24 mouse cellular contexts compared by ENCODE assay signal in the genomic region with DNA sequence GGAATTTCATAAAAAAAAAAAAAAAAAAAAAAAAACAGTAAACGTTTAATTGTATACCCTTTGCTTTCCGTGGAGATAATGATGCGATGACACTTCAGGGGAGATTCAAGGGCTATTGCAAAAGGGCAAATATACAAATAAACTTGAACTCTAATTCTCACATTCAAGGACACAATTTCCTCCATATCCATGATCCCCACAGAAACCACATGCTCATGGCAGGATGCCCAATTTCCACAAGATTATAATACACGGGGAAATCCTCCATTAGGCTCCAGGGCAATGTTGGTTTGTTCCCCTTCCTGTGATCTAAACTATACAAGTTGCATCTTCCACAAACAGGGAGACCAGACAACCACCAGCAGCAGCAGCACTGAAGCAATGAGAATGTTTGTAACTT.
DNase-seq lines count a peak whose midpoint lies in the region; ATAC-seq lines count a peak whose summit lies in the region.
"Had no signal": no experiment of that assay in that cellular context is flagged by ENCODE, and none has a peak within 500 bp of the region (broad histone marks: within the 10 kb centered on the region; RNA-seq: fewer than 3 reads in every experiment).

No protein-coding gene starts in this region.

- peaks cover 21% of the 10 kb centered on the region for H3K4me1 ChIP-seq in forebrain, embryonic 12.5 days
- 0 out of 2 replicates have a peak, but pooled peaks cover 2% of the 10 kb centered on the region for H3K4me1 ChIP-seq in forebrain, embryonic 11.5 days (replicated peaks; ENCODE audit: control insufficient read depth, insufficient read depth, low read length)
- no peaks in the 10 kb centered on the region for H3K4me1 ChIP-seq in kidney, embryonic 15.5 days
- H3K4me1 ChIP-seq: hindbrain, embryonic 12.5 days had no signal

- H3K27ac ChIP-seq in forebrain, embryonic 12.5 days = peak overlapping the region; percentile 42; the same call in 1 of the 2 replicates
- H3K27ac ChIP-seq in forebrain, embryonic 11.5 days (ENCODE audit: low read depth, low read length) = no peak overlapping the region
- H3K27ac ChIP-seq in kidney, embryonic 15.5 days = no peak overlapping the region
- H3K27ac ChIP-seq: embryonic facial prominence, embryonic 13.5 days; hindbrain, embryonic 12.5 days had no signal

- no peak overlapping the region for H3K9ac ChIP-seq in forebrain, embryonic 12.5 days
- H3K9ac ChIP-seq in forebrain, embryonic 11.5 days (ENCODE audit: low read length) = no peak overlapping the region
- no peak overlapping the region for H3K9ac ChIP-seq in kidney, embryonic 15.5 days
- H3K9ac ChIP-seq: embryonic facial prominence, embryonic 13.5 days; hindbrain, embryonic 12.5 days had no signal

- H3K36me3 ChIP-seq in forebrain, embryonic 12.5 days (replicated peaks) = no peaks in the 10 kb centered on the region
- H3K36me3 ChIP-seq in forebrain, embryonic 11.5 days (ENCODE audit: control insufficient read depth, insufficient read depth, low read length) = no peaks in the 10 kb centered on the region
- no peaks in the 10 kb centered on the region for H3K36me3 ChIP-seq in kidney, embryonic 15.5 days
- H3K36me3 ChIP-seq: embryonic facial prominence, embryonic 13.5 days; G1E; hindbrain, embryonic 12.5 days had no signal

- H3K4me2 ChIP-seq in forebrain, embryonic 12.5 days = no peak overlapping the region
- no peak overlapping the region for H3K4me2 ChIP-seq in forebrain, embryonic 11.5 days (ENCODE audit: low read depth, low read length, severe bottlenecking)
- no peak overlapping the region for H3K4me2 ChIP-seq in kidney, embryonic 15.5 days
- H3K4me2 ChIP-seq: embryonic facial prominence, embryonic 13.5 days; hindbrain, embryonic 12.5 days had no signal

- ATAC-seq in forebrain, embryonic 12.5 days (ENCODE audit: low FRiP score) = no peak
- ATAC-seq in forebrain, embryonic 11.5 days (replicated peaks; ENCODE audit: low FRiP score) = no peak
- ATAC-seq in kidney, embryonic 15.5 days (replicated peaks; ENCODE audit: low FRiP score) = no peak
- ATAC-seq: activated CD4-positive, CD25-positive, alpha-beta regulatory T cell, adult 4 months; CD4-positive, CD25-positive, alpha-beta regulatory T cell, adult 4 months; hindbrain, embryonic 16.5 days; inflammation-experienced regulatory T-cells, adult 6 months; intestine, postnatal 0 days; Patski had no signal

- peaks cover 3% of the 10 kb centered on the region; the same call in 1 of the 2 replicates for H3K27me3 ChIP-seq in forebrain, embryonic 12.5 days
- H3K27me3 ChIP-seq in forebrain, embryonic 11.5 days (ENCODE audit: control insufficient read depth, insufficient read depth, low read length) = no peaks in the 10 kb centered on the region
- no peaks in the 10 kb centered on the region for H3K27me3 ChIP-seq in kidney, embryonic 15.5 days
- H3K27me3 ChIP-seq: embryonic facial prominence, embryonic 13.5 days; hindbrain, embryonic 12.5 days had no signal

- 76% methylated on average over 4 of the region's 4 CpGs for WGBS in forebrain, embryonic 12.5 days
- 73% methylated on average over 4 of the region's 4 CpGs for WGBS in forebrain, embryonic 11.5 days
- 71% methylated on average over 4 of the region's 4 CpGs for WGBS in kidney, embryonic 15.5 days

- H3K4me3 ChIP-seq in forebrain, embryonic 12.5 days (replicated peaks) = no peak overlapping the region
- no peak overlapping the region for H3K4me3 ChIP-seq in forebrain, embryonic 11.5 days (ENCODE audit: low read depth, low read length)
- H3K4me3 ChIP-seq in kidney, embryonic 15.5 days (replicated peaks) = no peak overlapping the region
- H3K4me3 ChIP-seq: embryonic facial prominence, embryonic 13.5 days; hindbrain, embryonic 12.5 days had no signal

- no peak for DNase-seq in forebrain, embryonic 11.5 days (ENCODE audit: low spot score)
- DNase-seq in kidney, postnatal 10 days = peak; percentile 10
- DNase-seq in 3T3-L1 (ENCODE audit: low read depth, low spot score) = peak; percentile 63
- peak; percentile 65 for DNase-seq in Muller cell, postnatal 12 days (ENCODE audit: inconsistent ontology term)
- no peak for DNase-seq in thymus, postnatal 14 days
- DNase-seq: adrenal gland, postnatal 14 days; B cell, adult 2 months; cerebellum, adult 8-10 months; cerebellum, postnatal 25 days; gastrocnemius, postnatal 36 days; heart, adult 11 months; heart, postnatal 10 days; heart, postnatal 4 days had no signal

- no peaks in the 10 kb centered on the region for H3K9me3 ChIP-seq in forebrain, embryonic 12.5 days
- H3K9me3 ChIP-seq in forebrain, embryonic 11.5 days (ENCODE audit: control insufficient read depth, low read length) = no peaks in the 10 kb centered on the region
- no peaks in the 10 kb centered on the region for H3K9me3 ChIP-seq in kidney, embryonic 15.5 days (replicated peaks)
- H3K9me3 ChIP-seq: embryonic facial prominence, embryonic 13.5 days; hindbrain, embryonic 12.5 days had no signal

Comparison
In these comparisons a context has a peak if more than half of its experiments do, and no peak if none do; other contexts are left out.
1. DNase-seq: peak in kidney, postnatal 10 days (single experiment), 3T3-L1 (single experiment) and Muller cell, postnatal 12 days (single experiment); none in forebrain, embryonic 11.5 days (single experiment) and thymus, postnatal 14 days (single experiment).